Mouse (Mus musculus) gonadal fat pad, adult 2 months (tissue): ENCODE data around the gene Ttll5. TPM values are rescaled to one million over a fixed set of nuclear protein-coding genes. Genes with fewer than 3 reads are reported as not detected.

Experiments
- DNase-seq: peaks from one replicate; pipeline ENCODE4 v3.0.0-alpha.2; 2012; ENCODE audit warnings: low read depth
- polyA plus RNA-seq: library from polyadenylated mRNA; depleted of rRNA; stranded (reverse); fragments of >200 nt; gene quantifications from 2 replicates; pipeline ENCODE4 v1.2.3, GENCODE M21; 2012

Ttll5 gene
- polyA plus RNA-seq, 1 experiment = 10.1 TPM

DNA sequence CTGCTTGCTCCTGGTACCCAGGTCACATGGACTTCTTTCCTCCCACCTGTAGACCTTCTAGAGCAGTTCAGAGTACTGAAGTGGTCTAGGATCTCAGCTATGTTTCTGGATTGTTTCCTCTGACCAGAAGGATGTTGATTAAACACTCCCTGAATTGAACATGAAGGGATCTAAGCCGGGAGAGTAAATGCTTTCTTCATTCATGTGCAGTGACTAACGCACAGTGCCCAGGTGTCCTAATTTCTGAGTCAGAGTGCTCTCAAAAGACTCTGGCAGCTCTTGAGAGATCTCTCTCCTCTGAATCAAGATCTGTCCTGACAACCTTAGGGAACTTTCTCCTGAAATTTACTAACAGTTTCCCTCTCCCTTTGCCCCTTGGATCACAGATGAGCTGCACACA, 187.7 kb downstream of the Ttll5 start:
- DNase-seq = no peak

DNA sequence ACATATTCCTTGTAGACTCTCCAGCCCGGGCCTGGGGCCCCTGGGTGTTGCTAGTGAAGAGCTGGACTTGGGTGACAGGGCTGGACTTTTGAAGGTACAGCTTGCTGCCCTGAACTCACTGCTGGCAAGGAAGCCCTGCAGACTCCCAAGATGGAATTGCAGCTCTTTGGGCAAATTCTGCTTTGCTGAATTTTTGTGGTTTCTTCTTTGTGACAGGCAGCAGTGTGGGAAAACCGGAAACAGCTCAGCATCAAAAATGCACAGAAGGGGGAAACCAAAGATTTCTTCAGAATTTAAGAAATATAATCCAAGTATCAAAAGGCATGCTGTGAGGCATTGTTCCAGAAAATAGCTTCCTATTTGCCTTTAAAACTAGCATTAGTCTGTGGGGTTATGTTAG, 189.7 kb downstream of the Ttll5 start:
- no peak for DNase-seq

DNA sequence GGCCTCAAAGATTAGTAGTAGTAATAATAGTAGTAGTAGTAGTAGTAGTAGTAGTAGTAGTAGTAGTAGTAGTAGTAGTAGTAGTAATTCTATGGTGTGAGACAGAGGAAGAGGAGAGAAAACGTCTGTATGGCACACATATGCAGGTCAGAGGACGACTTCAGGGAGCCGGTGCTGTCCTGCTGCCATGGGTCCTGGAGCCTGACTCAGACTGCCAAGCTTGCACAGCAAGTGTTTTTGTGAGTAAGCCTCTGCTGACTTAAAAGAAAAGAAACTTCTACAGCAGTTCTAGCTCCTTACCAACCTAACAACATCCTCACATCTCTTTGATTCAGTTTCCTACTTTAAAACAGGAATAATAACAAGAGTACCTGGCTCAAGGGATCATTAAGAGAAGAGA, 190.2 kb downstream of the Ttll5 start:
- no peak for DNase-seq

DNA sequence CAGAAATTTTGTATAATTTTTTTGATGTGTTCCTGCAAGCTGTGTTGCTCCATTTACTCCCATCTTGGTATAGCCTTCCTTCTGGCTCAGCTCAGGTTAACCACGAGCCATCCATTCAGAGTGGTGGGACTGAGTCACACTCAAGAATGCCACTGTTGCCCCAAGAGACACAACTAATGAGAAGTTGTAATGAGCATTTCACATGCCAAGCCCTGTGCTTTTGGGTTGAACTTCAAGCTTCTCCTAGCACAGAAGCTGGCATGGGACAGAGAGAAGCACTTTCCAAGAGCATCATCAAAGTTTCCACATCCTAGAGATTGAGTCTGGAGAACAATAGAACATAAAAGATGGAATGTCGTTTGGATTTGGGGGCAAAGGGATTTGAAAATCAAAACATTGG, 190.7 kb downstream of the Ttll5 start:
- no peak for DNase-seq

DNA sequence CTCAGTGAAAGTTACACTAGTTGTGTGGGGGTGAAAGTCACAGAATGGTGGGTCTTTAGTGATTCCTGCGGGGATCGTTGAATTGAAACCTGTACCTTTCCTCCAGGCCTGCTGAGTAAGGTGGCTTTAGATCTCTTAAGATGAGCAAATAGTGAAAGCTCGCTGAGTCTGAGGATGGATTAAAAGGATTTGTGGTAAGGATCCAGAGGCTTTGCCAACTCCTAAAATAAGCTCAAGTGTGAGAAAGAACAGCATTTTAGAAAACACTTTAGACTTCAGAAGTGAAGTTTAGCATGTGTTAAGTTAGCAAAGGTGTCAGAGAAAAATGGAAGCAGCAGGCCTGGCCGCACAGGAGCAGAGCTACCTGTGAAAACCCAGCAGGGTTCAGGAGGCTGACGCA, 192.9 kb downstream of the Ttll5 start:
- no peak for DNase-seq

DNA sequence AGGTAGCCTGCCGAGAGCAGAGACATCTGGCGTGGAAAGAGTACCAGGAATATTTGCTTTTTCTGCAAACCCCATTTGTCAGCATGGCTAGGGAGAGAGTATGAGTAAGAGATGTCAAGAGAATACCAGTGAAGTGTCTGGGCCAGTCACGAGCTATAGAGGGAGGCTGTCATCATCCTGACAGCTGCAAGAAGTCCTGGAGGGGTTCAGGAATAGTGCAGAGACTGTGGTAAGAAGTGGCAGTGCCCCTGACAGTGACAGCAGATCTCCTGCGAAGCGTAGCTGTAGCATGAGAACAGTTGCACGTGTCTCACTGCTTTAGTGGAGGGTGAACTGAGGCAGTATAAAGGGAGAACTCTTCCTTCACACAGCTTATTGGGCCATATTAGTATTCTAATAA, 197.1 kb downstream of the Ttll5 start:
- DNase-seq = no peak

DNA sequence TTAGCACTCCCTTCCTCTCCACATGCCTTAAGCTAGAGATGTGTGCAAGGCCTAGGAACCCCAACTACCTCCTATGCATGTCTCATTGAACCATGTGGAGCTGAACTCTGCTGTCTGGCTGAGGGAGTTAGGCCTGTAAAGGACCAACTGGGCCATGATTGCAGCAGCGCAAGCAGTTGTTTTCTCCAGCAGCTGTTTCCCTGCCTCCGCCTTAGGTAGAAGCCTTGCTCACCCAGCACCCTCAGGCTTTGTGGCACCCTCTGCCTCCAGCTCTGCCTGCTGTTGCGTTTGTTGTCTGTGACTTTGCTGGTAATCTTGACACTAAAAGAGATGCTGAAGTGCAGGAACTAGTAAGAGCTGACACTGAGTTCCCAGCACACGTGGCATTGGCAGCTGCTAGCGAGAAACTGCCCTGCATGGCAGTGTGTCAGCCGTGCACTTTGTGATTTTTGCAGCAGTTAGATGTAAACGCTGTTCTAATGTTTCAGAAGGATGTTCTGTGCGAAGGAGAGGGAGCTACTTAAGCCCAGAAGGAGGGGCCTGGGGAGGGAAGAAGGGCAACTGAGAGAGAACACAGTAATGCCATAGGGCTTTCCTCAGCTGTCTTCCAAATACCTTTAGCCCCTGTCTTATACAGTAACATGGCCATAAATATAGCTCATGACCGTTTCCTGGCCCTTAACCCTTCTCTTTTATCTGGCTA, 198.0 kb downstream of the Ttll5 start:
- no peak for DNase-seq

DNA sequence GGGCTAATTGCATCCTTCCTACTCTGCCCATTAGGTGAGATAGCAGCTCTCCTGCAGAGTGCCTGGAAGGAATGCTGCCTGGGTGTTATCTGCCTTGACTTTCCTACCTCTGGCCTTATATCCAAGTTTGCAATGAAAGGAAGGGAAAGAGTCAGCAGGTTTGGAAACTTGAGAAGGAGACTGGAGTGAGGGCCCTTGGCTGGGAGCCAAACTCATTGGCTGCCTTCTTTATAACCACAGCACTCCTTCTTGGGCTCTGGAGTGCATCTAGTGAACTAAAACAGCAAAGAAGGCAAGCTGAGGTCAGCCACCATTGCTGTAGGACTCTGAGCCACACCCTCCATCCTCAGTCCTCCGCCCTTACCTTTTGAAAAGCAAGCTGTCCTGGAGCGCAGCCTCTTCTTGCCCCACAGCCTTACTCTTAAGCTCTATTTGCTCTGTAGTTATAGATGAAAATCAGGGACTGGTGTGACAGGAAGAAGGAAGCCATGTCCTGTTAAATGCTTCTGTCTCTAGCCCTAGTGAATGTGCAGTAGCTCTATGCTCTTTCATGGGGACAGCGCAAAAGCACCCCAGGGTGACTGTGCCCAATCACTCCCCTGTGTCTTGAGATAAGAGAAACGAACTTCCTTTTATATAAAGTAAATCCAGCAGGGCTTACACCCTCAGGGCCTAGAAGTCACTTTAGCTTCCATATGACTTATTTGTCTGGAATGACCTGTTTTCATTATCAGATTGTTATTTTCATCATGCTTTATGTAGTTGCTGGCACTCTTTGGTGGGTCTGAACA, 198.8 kb downstream of the Ttll5 start:
- no peak for DNase-seq

DNA sequence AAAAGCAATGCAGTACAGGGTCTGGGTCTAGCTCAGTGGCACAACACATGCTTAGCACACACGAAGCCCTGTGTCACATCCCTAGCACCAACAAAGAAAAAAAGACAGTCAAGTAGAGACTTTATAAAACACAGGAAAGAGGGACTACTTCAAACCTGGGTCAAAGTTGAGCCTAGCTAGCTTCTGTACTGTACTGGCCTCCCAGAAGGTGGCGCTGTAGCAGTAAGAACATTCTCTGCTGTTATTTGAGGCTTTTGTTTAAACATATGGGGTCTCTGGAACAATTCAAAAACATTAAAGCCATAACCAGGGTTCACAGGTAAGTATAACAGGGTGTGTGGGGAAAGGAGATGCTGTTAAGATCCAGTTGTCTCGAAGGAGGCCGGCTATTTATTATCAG, 200.0 kb downstream of the Ttll5 start:
- DNase-seq = no peak

DNA sequence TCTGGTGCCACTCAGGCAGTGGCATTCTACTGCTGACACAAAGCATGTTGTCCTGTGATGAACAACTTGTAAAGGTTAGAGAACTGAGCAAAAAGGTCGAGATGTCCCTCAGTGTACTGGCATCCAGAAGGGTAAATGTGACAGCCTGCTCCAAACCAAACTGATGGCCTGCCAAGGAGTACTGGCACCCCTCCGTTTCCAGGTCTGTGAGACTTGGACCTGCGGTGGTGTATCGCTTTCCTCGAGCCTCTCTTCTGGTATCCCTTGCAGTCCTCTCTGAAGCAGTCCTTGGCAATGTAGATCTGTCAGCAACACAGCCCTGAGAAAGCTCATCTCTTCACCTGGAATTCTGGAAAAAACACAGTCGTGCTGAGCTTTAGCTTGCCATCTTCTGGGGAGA, 201.0 kb downstream of the Ttll5 start:
- no peak for DNase-seq

DNA sequence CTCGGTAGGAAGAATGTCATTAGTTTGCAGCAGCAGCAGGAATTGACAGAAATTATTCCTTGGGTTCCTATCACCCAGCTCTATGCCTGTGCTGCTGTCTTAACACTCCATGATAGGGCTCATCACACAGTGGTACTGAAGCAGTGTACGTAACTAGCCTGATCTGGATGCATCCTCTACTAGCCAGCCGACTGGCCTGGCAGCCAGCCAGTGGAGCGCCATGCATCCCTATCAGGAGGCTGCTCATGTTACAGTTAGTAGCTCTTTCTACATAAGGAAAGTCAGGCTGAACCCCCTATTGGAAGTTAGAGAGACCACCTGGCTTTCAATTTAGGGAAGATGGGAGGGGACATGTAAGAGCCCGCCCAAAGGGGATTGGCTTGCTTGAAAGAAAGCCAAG, 202.5 kb downstream of the Ttll5 start:
- DNase-seq = no peak

DNA sequence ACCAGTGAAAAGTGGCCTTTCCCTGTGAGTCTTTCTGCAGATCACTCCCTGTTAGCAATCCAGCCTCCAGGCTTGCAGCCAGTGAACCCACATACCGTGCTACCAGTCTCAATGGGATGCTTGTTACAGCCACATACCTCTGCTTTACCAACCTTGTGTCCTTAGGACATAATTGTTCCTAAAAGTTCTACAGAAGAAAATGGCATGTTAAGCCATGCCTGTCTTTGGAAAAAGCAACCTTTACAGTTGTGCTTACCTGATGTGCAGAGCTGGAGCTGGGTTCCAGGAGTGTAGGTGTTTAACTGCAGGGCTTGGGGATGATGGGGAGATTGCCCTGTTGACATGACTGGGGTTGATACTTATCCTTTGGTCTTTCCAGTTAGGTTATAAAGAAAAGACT, 203.3 kb downstream of the Ttll5 start:
- DNase-seq = peak; percentile 70

DNA sequence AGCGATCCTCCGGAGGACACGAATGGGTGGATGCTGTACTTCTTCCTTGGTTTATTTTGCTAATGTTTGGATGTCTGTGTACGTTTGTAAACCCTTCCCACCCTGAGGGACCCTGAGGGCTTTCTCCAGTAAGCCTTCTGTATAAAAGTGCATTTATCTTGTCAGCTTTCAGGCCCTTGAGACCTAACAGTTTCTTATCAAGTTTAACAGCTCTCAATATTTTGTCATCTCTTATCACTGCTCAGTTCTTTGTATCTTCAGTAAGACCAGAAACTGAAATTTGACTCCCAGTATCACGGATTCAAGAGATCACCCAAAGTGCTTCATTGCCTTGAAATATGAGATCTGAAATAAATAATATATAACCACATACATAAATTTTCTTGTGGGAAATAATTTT, 206.5 kb downstream of the Ttll5 start:
- DNase-seq = no peak

DNA sequence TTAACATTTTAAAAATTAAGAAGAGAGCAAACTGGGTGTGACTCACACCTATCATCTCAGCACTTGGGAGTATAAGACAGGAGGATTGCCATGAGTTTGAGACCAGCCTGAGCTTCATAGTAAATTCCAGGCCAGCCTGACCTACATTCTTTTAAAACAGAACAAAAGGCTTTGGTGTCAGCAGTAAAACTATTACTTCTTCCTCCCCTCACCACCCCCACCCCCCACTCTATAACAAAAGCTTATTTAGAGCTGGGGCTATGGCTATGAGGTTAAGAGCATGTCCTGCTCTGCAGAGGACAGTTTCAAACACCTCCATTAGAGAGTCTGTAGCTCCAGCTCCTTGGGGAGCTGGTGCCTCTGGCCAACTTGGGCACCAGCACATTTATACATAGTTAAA, 211.1 kb downstream of the Ttll5 start:
- no peak for DNase-seq

DNA sequence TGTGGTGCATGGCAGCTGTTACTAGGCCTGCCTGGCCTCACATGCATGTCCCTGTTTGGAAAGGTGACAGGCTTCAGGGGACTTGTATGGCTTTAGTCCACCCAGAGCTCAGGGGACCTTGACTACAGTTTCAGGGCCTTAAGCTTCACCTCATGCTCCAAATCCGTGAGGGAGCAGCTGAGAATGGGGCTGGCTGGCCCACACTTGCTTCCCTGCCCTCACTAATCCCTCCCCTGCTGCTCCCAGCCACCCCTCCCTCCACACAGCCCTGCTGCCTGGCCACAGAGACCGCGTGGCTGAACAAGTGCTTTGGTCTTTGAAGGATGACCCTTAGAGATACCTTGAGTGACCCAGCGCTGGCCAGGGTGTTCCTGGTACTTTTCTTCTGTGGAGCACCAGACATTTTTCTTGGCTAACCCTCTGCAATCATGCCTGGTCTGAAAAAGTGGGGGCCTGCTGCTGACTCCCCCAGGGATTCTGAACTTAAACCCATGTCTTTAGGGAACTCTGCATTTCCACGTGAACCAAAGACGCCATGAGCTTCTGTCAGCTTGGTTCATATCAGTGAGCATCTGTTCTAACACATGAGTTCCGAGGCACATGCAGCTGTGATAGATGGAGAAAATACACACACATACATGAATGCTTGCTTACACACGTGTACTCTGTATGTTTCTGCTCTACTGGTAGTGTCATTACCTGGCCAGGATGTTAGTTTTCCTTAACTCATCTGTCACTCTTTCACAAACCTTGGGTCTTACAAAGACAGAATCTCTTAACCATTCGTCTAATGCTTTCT, 212.1 kb downstream of the Ttll5 start:
- no peak for DNase-seq

DNA sequence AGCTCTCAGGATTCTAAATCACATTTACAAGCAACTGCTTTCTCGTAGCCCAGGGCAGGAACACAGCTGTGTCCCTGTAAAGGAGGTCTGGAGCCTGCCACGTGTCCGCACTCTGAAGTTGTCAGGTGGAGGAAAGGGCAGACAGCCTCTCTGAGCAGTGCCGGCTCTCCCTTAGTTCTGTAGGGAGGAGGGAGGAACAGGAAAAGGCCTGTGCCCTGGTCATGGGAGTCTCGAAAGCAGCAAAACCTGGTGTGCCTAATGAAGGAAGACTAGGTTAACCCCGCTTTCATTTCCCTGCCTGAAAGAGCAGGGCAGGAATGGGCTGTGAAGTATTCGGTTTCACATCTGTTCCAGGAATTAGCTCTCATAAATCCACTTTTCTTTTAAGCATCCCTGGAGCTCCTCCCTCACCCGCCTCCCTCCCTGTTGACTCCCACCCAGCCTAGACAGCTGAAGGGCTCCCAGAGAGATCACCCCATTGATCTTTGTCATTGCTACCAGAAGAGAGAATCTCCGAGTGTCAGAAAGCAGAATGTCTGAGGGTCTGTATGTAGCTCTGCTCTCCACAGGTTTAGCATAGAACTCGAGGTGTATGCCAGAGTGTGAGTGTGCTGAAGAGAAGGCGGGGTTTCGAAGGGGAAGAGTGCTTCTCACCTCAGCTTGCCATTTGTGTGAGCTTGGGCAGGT, 212.9 kb downstream of the Ttll5 start:
- DNase-seq = no peak

DNA sequence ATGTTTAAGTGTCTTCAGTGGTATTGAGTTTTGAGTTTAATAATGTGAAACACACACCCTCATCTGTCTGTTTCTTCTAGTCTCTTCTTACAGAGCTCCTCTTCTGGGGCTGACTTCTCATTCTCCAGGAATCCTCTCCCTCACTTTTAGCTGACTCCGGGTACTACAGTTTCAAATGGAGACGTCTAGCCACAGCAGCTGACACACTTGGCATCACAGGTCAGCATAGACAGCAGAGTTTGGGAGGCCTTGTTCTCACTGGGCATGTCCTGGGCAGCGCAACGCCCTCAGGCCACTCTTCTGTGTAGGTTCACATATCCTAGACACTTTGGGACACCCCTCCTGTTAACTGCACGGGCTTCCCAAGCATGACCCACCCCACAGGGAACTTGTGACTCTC, 214.6 kb downstream of the Ttll5 start:
- no peak for DNase-seq

DNA sequence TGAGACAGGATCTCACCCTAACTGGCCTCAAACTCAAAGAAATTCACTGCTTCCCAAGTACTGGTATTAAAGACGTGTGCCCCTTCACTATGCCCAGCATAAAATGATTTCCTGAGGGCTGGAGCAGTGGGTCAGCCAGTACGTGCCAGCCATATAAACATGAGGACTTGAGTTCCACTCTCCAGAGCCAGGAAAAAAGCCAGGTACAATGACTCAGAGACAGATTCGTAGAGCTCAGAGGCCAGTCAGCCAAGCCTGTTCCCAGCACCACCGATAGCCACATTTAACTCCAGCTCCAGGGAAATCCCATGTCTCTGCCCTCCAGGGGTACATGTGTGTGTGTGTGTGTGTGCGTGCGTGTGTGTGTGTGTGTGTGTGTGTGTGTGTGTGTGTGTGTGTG, 215.3 kb downstream of the Ttll5 start:
- DNase-seq = no peak

DNA sequence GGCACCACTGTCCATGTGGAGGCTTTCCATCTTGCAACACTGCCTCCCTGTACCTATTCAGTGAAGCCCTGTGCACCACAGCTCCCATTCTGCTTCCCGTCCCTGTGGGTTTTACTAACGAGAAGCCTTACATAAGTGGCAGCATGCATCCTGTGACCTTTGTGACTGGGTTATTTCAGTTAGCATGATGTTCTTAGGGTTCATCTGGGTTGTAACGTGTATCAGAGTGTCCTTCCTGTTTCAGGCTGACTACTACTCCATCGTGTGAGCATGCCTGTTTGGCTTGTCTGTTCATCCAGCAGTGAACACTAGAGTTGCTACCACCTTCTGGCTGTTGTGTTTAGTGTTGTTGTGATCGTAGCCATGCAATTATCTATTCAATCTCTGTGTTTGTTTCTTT, 221.7 kb downstream of the Ttll5 start:
- no peak for DNase-seq

DNA sequence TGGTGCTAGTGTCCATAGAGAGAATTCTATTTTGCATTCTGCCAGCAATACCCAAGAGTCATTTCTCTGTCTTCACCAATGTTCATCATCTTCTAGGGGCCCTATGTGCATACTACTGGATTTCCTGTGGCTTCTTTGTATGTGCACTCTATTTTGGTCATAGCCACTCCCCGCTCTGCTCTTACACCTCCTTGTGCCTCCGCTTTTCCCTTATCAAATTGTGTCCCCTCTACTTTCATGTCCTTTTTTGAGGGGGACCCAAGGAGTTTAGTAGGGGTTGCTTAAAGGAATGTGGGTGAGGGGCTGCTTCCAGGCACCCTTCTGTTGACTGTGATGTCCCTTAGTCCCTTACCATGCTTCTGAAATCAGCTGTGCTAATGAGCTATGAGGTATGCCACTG, 222.3 kb downstream of the Ttll5 start:
- DNase-seq = no peak

DNA sequence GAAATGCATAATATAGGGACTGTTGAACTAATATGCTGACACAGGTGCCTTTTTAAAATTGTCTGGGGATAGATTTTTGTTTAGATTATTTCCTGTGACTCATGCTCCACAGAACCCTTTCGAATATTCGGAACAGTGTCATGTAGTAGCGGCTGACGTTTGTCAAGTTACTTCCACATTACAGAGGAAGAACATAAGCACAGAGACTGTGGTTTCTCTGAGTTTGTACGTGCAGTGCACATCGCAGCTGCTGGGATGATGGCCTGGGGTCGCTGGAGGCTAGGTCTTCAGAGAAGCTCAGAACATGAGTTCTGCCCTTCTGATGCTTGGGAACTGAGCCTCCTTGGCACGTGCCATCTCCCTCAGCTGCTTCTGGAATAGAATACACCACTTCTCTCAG, 222.9 kb downstream of the Ttll5 start:
- no peak for DNase-seq

DNA sequence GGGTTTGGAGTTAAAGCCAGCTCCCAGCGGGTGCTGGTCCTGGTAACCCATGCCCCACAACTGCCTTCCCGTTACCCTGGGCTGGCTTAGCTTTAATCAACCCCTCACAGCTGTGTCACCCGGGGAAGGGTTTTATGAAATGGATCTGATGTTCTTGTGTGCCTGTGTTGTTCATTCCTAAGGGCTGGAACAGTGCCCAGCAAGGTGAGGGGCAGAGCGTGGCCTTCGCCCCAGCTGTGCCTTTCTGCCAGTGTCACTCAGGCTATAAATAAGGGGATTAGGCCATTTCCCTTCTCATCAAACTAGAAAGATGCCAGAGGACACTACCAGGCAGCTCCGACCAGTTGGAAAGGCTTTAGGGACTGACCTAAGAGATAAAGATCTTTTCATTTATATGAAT, 225.4 kb downstream of the Ttll5 start:
- DNase-seq = no peak
